Mouse (Mus musculus) intestine, postnatal 0 days (tissue): ENCODE measurements around the gene Cerk. TPM values are rescaled to one million over a fixed set of nuclear protein-coding genes. Genes with fewer than 3 reads are reported as not detected.

Experiments
- ATAC-seq: fragments of 200-750 bp; cut with Nextera tagmentation; 2 replicates; pipeline ENCODE4 v1.8.0; 2017; ENCODE audit warnings: mild to moderate bottlenecking, moderate TSS enrichment, moderate library complexity
- H3K27ac ChIP-seq: fragments of 300-500 bp; sonication (generic); 2 replicates; pipeline ENCODE4 v1.5.1; 2014; ENCODE audit warnings: mild to moderate bottlenecking, low read depth, low read length, moderate library complexity
- H3K27me3 ChIP-seq: fragments of 300-500 bp; sonication (generic); replicated peaks from 2 replicates; pipeline ENCODE4 v1.6.1; 2014; ENCODE audit warnings: low read length, mixed read lengths; ENCODE audit not compliant: control insufficient read depth, insufficient read depth
- H3K36me3 ChIP-seq: fragments of 300-500 bp; sonication (generic); 2 replicates; pipeline ENCODE4 v1.6.1; 2014; ENCODE audit warnings: mild to moderate bottlenecking, moderate library complexity; ENCODE audit not compliant: control insufficient read depth, insufficient read depth
- H3K4me1 ChIP-seq: fragments of 300-500 bp; sonication (generic); replicated peaks from 2 replicates; pipeline ENCODE4 v1.6.1; 2014; ENCODE audit warnings: antibody characterized with exemption, low read length, mixed read lengths; ENCODE audit not compliant: control insufficient read depth, insufficient read depth
- H3K4me2 ChIP-seq: fragments of 300-500 bp; sonication (generic); replicated peaks from 2 replicates; pipeline ENCODE4 v1.6.1; 2014; ENCODE audit warnings: low read depth, mild to moderate bottlenecking, moderate library complexity
- H3K4me3 ChIP-seq: fragments of 300-500 bp; sonication (generic); 2 replicates; pipeline ENCODE4 v1.5.1; 2014; ENCODE audit warnings: low read depth, low read length
- H3K9ac ChIP-seq: fragments of 300-500 bp; sonication (generic); 2 replicates; pipeline ENCODE4 v1.6.1; 2014; ENCODE audit warnings: mild to moderate bottlenecking, low read depth, low read length
- H3K9me3 ChIP-seq: fragments of 300-500 bp; sonication (generic); 2 replicates; pipeline ENCODE4 v1.6.1; 2016; ENCODE audit warnings: mixed run types; ENCODE audit not compliant: control insufficient read depth
- CTCF ChIP-seq: sonication (generic); IDR thresholded peaks from 2 replicates; pipeline ENCODE4 v1.5.1; 2016; ENCODE audit warnings: low read depth, mild to moderate bottlenecking, control low read depth, antibody characterized with exemption, moderate library complexity
- WGBS: fragments of 180-500 bp; shearing (Covaris S2); extraction: QIAGEN DNeasy Blood & Tissue Kit; methylation state at CpG from one replicate; pipeline ENCODE4 v1.1.7; 2014; 5-methylcytosine and 5-hydroxymethylcytosine counted together
- polyA plus RNA-seq: library from polyadenylated mRNA; unstranded; fragments of >200 nt; fragmentation: Nextera tagmentation; extraction: Ambion mirVana; gene quantifications from 2 replicates; pipeline ENCODE4 v1.2.1, GENCODE M21; 2015

Cerk gene
- polyA plus RNA-seq, 1 experiment from 2014 or later: 4.2 TPM

- Histone ChIP-seq H3K27me3 (no peaks in the 10 kb centered on the region), H3K9me3 (no peaks in the 10 kb centered on the region), H3K4me3 (no peak overlapping the region), H3K36me3 (peaks cover 28% of the 10 kb centered on the region; the same call in 1 of the 2 replicates), H3K9ac (no peak overlapping the region), H3K4me1 (no peaks in the 10 kb centered on the region), H3K4me2 (no peak overlapping the region), H3K27ac (no peak overlapping the region)
- TF ChIP-seq CTCF: no peak
- no peak for ATAC-seq
- WGBS: 81% methylated on average over 7 of the region's 7 CpGs
Measured at GRCm38 (mm10) chr15:86145046-86145445, 40.9 kb downstream of the Cerk start.

GRCm38 (mm10) chr15:86144577-86144976, 41.4 kb downstream of the Cerk start:
- no peaks in the 10 kb centered on the region for H3K9me3 ChIP-seq
- H3K36me3 ChIP-seq: peaks cover 28% of the 10 kb centered on the region; the same call in 1 of the 2 replicates
- H3K27me3 ChIP-seq: no peaks in the 10 kb centered on the region
- WGBS: 81% methylated on average over 7 of the region's 7 CpGs
- no peak overlapping the region for H3K9ac ChIP-seq
- no peak for ATAC-seq
- no peak overlapping the region for H3K4me3 ChIP-seq
- TF ChIP-seq CTCF: no peak
- no peaks in the 10 kb centered on the region for H3K4me1 ChIP-seq
- no peak overlapping the region for H3K27ac ChIP-seq
- H3K4me2 ChIP-seq: no peak overlapping the region

- WGBS: 40% methylated on average over 10 of the region's 10 CpGs
- Histone ChIP-seq H3K9me3 (no peaks in the 10 kb centered on the region), H3K4me3 (no peak overlapping the region), H3K36me3 (peaks cover 28% of the 10 kb centered on the region; the same call in 1 of the 2 replicates), H3K4me2 (no peak overlapping the region), H3K27me3 (no peaks in the 10 kb centered on the region), H3K4me1 (no peaks in the 10 kb centered on the region), H3K9ac (no peak overlapping the region), H3K27ac (no peak overlapping the region)
- ATAC-seq: no peak
- peak; percentile 94 for TF ChIP-seq CTCF
Measured at GRCm38 (mm10) chr15:86140323-86140722, 45.6 kb downstream of the Cerk start.

- Histone ChIP-seq H3K36me3 (peaks cover 34% of the 10 kb centered on the region; the same call in 1 of the 2 replicates), H3K27me3 (no peaks in the 10 kb centered on the region), H3K4me1 (no peaks in the 10 kb centered on the region), H3K9ac (no peak overlapping the region), H3K27ac (no peak overlapping the region), H3K9me3 (no peaks in the 10 kb centered on the region), H3K4me3 (no peak overlapping the region), H3K4me2 (no peak overlapping the region)
- ATAC-seq: no peak
- TF ChIP-seq CTCF: peak; percentile 70
- WGBS: 60% methylated on average over 4 of the region's 4 CpGs
Measured at GRCm38 (mm10) chr15:86137638-86138037, 48.3 kb downstream of the Cerk start.

- no peak overlapping the region for H3K4me3 ChIP-seq
- peaks cover 48% of the 10 kb centered on the region for H3K36me3 ChIP-seq
- ATAC-seq: peak; percentile 19; the same call in 1 of the 2 replicates
- H3K27ac ChIP-seq: no peak overlapping the region
- no peak overlapping the region for H3K9ac ChIP-seq
- peak; percentile 94 for TF ChIP-seq CTCF
- H3K27me3 ChIP-seq: no peaks in the 10 kb centered on the region
- H3K4me2 ChIP-seq: no peak overlapping the region
- no peaks in the 10 kb centered on the region for H3K4me1 ChIP-seq
- H3K9me3 ChIP-seq: no peaks in the 10 kb centered on the region
- 42% methylated on average over 18 of the region's 18 CpGs for WGBS
Measured at GRCm38 (mm10) chr15:86134941-86135783, 50.8 kb downstream of the Cerk start.

- no peak for ATAC-seq
- 94% methylated on average over 10 of the region's 10 CpGs for WGBS
- Histone ChIP-seq H3K9ac (no peak overlapping the region), H3K27ac (no peak overlapping the region), H3K27me3 (no peaks in the 10 kb centered on the region), H3K36me3 (peaks cover 71% of the 10 kb centered on the region), H3K4me3 (no peak overlapping the region), H3K4me1 (no peaks in the 10 kb centered on the region), H3K4me2 (no peak overlapping the region), H3K9me3 (no peaks in the 10 kb centered on the region)
- no peak for TF ChIP-seq CTCF
Measured at GRCm38 (mm10) chr15:86130657-86131056, 55.3 kb downstream of the Cerk start.
